In the genomic region with DNA sequence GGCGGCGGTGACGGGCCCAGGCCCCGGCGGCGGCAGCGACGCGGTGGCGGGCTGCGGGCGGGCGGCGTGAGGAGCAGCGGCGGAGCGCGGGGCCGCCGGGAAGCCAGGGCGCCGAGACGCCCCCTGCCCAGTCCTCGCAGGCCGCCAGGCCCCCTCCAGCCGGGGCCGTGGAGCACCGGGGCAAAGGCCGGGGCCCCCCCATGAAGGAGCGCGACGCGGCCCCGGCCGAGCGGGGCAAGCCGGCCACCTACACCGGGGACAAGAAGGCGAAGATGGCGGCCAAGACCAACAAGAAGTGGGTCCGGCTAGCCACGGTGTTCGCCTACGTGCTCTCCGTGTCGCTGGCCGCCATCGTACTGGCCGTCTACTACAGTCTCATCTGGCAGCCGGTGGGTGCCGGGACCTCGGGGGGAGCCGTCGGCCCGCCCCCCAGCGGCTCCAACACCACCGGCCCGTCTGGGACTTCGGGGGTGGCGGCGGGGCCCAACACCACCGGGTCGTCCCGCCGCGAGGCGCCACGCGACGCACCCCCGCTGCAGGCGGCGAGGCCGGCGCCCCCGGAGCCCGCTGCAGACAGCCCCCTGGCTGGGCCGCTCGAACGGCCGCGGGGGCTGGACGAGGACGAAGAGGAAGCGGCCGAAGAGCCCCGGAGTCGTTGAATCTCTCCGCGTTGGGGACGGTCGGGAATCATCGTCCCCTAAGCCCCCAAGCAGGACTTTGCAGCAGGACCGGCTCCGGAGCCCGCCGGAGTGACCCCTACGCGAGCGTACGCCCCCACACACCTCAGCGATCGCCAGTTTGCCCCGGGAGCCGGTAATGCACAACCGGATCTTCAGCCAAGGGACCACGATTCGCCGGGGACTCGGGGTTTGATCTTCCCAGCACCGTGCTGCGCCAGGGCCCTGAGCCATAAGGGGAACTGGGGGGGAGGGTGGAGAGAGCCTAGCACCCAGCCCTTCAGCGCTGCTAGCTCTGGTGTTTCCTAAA, we compare ENCODE assay signal across 8 mouse cellular contexts. TPM values are rescaled to one million over a fixed set of nuclear protein-coding genes. Genes with fewer than 3 reads are reported as not detected.
A peak's percentile ranks its signal among the peaks of the same experiment; 100 is the strongest.
DNase-seq lines count a peak whose midpoint lies in the region; ATAC-seq and TF ChIP-seq lines count a peak whose summit lies in the region.

No protein-coding gene starts in this region.

- H3K4me2 ChIP-seq in embryonic facial prominence, embryonic 14.5 days (ENCODE audit: low read depth, low read length) = peak overlapping the region; percentile 99
- peak overlapping the region; percentile 96 for H3K4me2 ChIP-seq in hindbrain, embryonic 12.5 days (replicated peaks)
- peak overlapping the region; percentile 97 for H3K4me2 ChIP-seq in neural tube, embryonic 11.5 days (ENCODE audit: low read depth)

- peak overlapping the region; percentile 83 for H3K9ac ChIP-seq in embryonic facial prominence, embryonic 14.5 days (ENCODE audit: low read depth, low read length)
- H3K9ac ChIP-seq in hindbrain, embryonic 12.5 days = peak overlapping the region; percentile 97
- peak overlapping the region; percentile 92 for H3K9ac ChIP-seq in liver, adult 2 months (ENCODE audit: low read depth, low read length)
- peak overlapping the region; percentile 90 for H3K9ac ChIP-seq in neural tube, embryonic 11.5 days (ENCODE audit: low read length)

- peaks cover 11% of the 10 kb centered on the region for H3K27me3 ChIP-seq in embryonic facial prominence, embryonic 14.5 days (replicated peaks; ENCODE audit: control insufficient read depth, insufficient read depth, low read length)
- peaks cover 21% of the 10 kb centered on the region for H3K27me3 ChIP-seq in hindbrain, embryonic 12.5 days
- H3K27me3 ChIP-seq in liver, adult 2 months (ENCODE audit: control insufficient read depth, insufficient read depth, low read length) = no peaks in the 10 kb centered on the region
- H3K27me3 ChIP-seq in neural tube, embryonic 11.5 days (ENCODE audit: control insufficient read depth, insufficient read depth, low read length) = peaks cover 8% of the 10 kb centered on the region

- H3K4me3 ChIP-seq in embryonic facial prominence, embryonic 14.5 days (ENCODE audit: low read depth, low read length) = peak overlapping the region; percentile 81
- H3K4me3 ChIP-seq in hindbrain, embryonic 12.5 days = peak overlapping the region; percentile 84
- H3K4me3 ChIP-seq in liver, adult 2 months (ENCODE audit: insufficient read depth, low read depth, low read length) = peak overlapping the region; percentile 99
- H3K4me3 ChIP-seq in neural tube, embryonic 11.5 days (ENCODE audit: low read depth, low read length) = peak overlapping the region; percentile 92

- 0% methylated on average over 41 of the region's 113 CpGs for WGBS in embryonic facial prominence, embryonic 14.5 days
- under 1% methylated on average over 105 of the region's 113 CpGs for WGBS in hindbrain, embryonic 12.5 days
- WGBS in liver, adult 2 months = 5% methylated on average over 112 of the region's 113 CpGs
- WGBS in neural tube, embryonic 11.5 days = under 1% methylated on average over 87 of the region's 113 CpGs

- TF ChIP-seq CTCF in liver, adult 2 months (IDR thresholded peaks at IDR 0.05; ENCODE audit: low read depth, low read length) = no peak

- no peaks in the 10 kb centered on the region for H3K9me3 ChIP-seq in embryonic facial prominence, embryonic 14.5 days (ENCODE audit: control insufficient read depth, low read length)
- no peaks in the 10 kb centered on the region for H3K9me3 ChIP-seq in hindbrain, embryonic 12.5 days (replicated peaks)
- no peaks in the 10 kb centered on the region for H3K9me3 ChIP-seq in neural tube, embryonic 11.5 days (ENCODE audit: control insufficient read depth, low read length)

- ATAC-seq in embryonic facial prominence, embryonic 14.5 days (ENCODE audit: low read depth) = peak; percentile 32
- ATAC-seq in hindbrain, embryonic 12.5 days (ENCODE audit: low FRiP score) = peak; percentile 46
- ATAC-seq in neural tube, embryonic 11.5 days (ENCODE audit: insufficient read depth, low FRiP score, low TSS enrichment) = peak; percentile 64

- H3K36me3 ChIP-seq in embryonic facial prominence, embryonic 14.5 days (ENCODE audit: control insufficient read depth, insufficient read depth, low read length) = peaks cover 5% of the 10 kb centered on the region; the same call in 1 of the 2 replicates
- H3K36me3 ChIP-seq in hindbrain, embryonic 12.5 days = no peaks in the 10 kb centered on the region
- H3K36me3 ChIP-seq in liver, adult 2 months (ENCODE audit: control insufficient read depth, insufficient read depth, low read length) = 0 out of 2 replicates have a peak, but pooled peaks cover 2% of the 10 kb centered on the region
- no peaks in the 10 kb centered on the region; the same call in 1 of the 2 replicates for H3K36me3 ChIP-seq in neural tube, embryonic 11.5 days (ENCODE audit: control insufficient read depth, insufficient read depth, low read length)

- TF ChIP-seq POLR2A in liver, adult 2 months (IDR thresholded peaks at IDR 0.05; ENCODE audit: extremely low read depth, insufficient read depth, low read length) = no peak

- peak; percentile 41 to 60 for DNase-seq in layer of hippocampus, postnatal 10 days (ENCODE audit: low spot score in 2 of 2)
- no peak for DNase-seq in layer of hippocampus, adult 9-10 months (ENCODE audit: low spot score)
- DNase-seq in ZHBTc4 (ENCODE audit: low read depth, low spot score) = peak; percentile 46
- no peak for DNase-seq in embryonic facial prominence, embryonic 14.5 days (ENCODE audit: low spot score)
- DNase-seq in liver, adult 2 months (ENCODE audit: extremely low read depth, low read depth, low spot score) = no peak
- peak; percentile 56 for DNase-seq in neural tube, embryonic 11.5 days (ENCODE audit: low spot score)
- DNase-seq in urinary bladder, postnatal 14 days (ENCODE audit: low spot score) = no peak

- no peak overlapping the region for H3K27ac ChIP-seq in embryonic facial prominence, embryonic 14.5 days (replicated peaks; ENCODE audit: low read depth, low read length)
- H3K27ac ChIP-seq in hindbrain, embryonic 12.5 days = peak overlapping the region; percentile 68; the same call in 1 of the 2 replicates
- peak overlapping the region; percentile 10 for H3K27ac ChIP-seq in liver, adult 2 months (replicated peaks; ENCODE audit: insufficient read depth, low read depth, low read length)
- peak overlapping the region; percentile 49; the same call in 1 of the 2 replicates for H3K27ac ChIP-seq in neural tube, embryonic 11.5 days (ENCODE audit: low read depth, low read length)

- 0 out of 2 replicates have a peak, but pooled peaks cover 8% of the 10 kb centered on the region for H3K79me2 ChIP-seq in liver, adult 2 months (ENCODE audit: control insufficient read depth, insufficient read depth, low read length)

- H3K4me1 ChIP-seq in embryonic facial prominence, embryonic 14.5 days (ENCODE audit: control insufficient read depth, insufficient read depth, low read length) = peaks cover 31% of the 10 kb centered on the region
- peaks cover 44% of the 10 kb centered on the region for H3K4me1 ChIP-seq in hindbrain, embryonic 12.5 days
- H3K4me1 ChIP-seq in liver, adult 2 months (ENCODE audit: control insufficient read depth, insufficient read depth, low read length) = peaks cover 7% of the 10 kb centered on the region; the same call in 1 of the 2 replicates
- H3K4me1 ChIP-seq in neural tube, embryonic 11.5 days (ENCODE audit: control insufficient read depth, insufficient read depth, low read length) = peaks cover 24% of the 10 kb centered on the region

RNA-seq across cellular contexts. Expression of a gene that starts 0.7 kb away (rescaled TPM):
- 10 to 100 TPM; 31.7 to 33.4 TPM for total RNA-seq in layer of hippocampus, postnatal 10 days (2021)
- 19.1 and 20.7 TPM in 2 replicates for polyA plus RNA-seq in embryonic facial prominence, embryonic 14.5 days (2014; fragmentation: Nextera tagmentation; extraction: Ambion mirVana)
- 24.2 and 25.1 TPM in 2 replicates for polyA plus RNA-seq in hindbrain, embryonic 12.5 days (2016; fragmentation: Nextera tagmentation; extraction: Ambion mirVana)
- 4.4 and 5.4 TPM in 2 replicates for total RNA-seq in liver, adult 2 months (2014; rRNA removed)
- 4.7 TPM in 2 replicates for polyA plus RNA-seq in liver, adult 2 months (2012; rRNA removed)
- polyA plus RNA-seq in neural tube, embryonic 11.5 days (2014; fragmentation: Nextera tagmentation; extraction: Ambion mirVana) = 28.5 and 29.2 TPM in 2 replicates

RNA-seq across cellular contexts. Expression of a gene that starts 16.3 kb away (rescaled TPM):
- total RNA-seq in layer of hippocampus, postnatal 10 days (2021) = 1 to 10 TPM; 2.4 to 2.6 TPM
- 0.96 and 1.0 TPM in 2 replicates for polyA plus RNA-seq in embryonic facial prominence, embryonic 14.5 days (2014; fragmentation: Nextera tagmentation; extraction: Ambion mirVana)
- polyA plus RNA-seq in hindbrain, embryonic 12.5 days (2016; fragmentation: Nextera tagmentation; extraction: Ambion mirVana) = 1.3 and 1.7 TPM in 2 replicates
- total RNA-seq in liver, adult 2 months (2014; rRNA removed) = 1.1 and 1.9 TPM in 2 replicates
- 0.68 and 0.94 TPM in 2 replicates for polyA plus RNA-seq in liver, adult 2 months (2012; rRNA removed)
- polyA plus RNA-seq in neural tube, embryonic 11.5 days (2014; fragmentation: Nextera tagmentation; extraction: Ambion mirVana) = 0.90 and 0.96 TPM in 2 replicates

RNA-seq across cellular contexts. Expression of a gene that starts 18.0 kb away (rescaled TPM):
- total RNA-seq in layer of hippocampus, postnatal 10 days (2021) = 1 to 10 TPM; 2.1 to 2.9 TPM
- 0.85 and 1.2 TPM in 2 replicates for polyA plus RNA-seq in embryonic facial prominence, embryonic 14.5 days (2014; fragmentation: Nextera tagmentation; extraction: Ambion mirVana)
- polyA plus RNA-seq in hindbrain, embryonic 12.5 days (2016; fragmentation: Nextera tagmentation; extraction: Ambion mirVana) = 0.44 and 0.59 TPM in 2 replicates
- total RNA-seq in liver, adult 2 months (2014; rRNA removed) = 1.2 and 1.7 TPM in 2 replicates
- polyA plus RNA-seq in liver, adult 2 months (2012; rRNA removed) = 0.68 and 0.80 TPM in 2 replicates
- 0.24 and 0.39 TPM in 2 replicates for polyA plus RNA-seq in neural tube, embryonic 11.5 days (2014; fragmentation: Nextera tagmentation; extraction: Ambion mirVana)

RNA-seq across cellular contexts. Expression of a gene that starts 26.4 kb away (rescaled TPM):
- not detected for total RNA-seq in layer of hippocampus, postnatal 10 days (2021)
- polyA plus RNA-seq in embryonic facial prominence, embryonic 14.5 days (2014; fragmentation: Nextera tagmentation; extraction: Ambion mirVana) = 0.35 TPM in 1 of 2 replicates, not detected in the other
- not detected in 2 replicates for polyA plus RNA-seq in hindbrain, embryonic 12.5 days (2016; fragmentation: Nextera tagmentation; extraction: Ambion mirVana)
- total RNA-seq in liver, adult 2 months (2014; rRNA removed) = not detected in 2 replicates
- polyA plus RNA-seq in liver, adult 2 months (2012; rRNA removed) = 1.0 and 1.6 TPM in 2 replicates
- polyA plus RNA-seq in neural tube, embryonic 11.5 days (2014; fragmentation: Nextera tagmentation; extraction: Ambion mirVana) = not detected in 2 replicates

RNA-seq across cellular contexts. Expression of a gene that starts 33.3 kb away (rescaled TPM):
- 100 to 1,000 TPM; 191 to 195 TPM for total RNA-seq in layer of hippocampus, postnatal 10 days (2021)
- polyA plus RNA-seq in embryonic facial prominence, embryonic 14.5 days (2014; fragmentation: Nextera tagmentation; extraction: Ambion mirVana) = 1.4 and 2.3 TPM in 2 replicates
- 20.9 and 23.9 TPM in 2 replicates for polyA plus RNA-seq in hindbrain, embryonic 12.5 days (2016; fragmentation: Nextera tagmentation; extraction: Ambion mirVana)
- total RNA-seq in liver, adult 2 months (2014; rRNA removed) = 1.0 and 1.3 TPM in 2 replicates
- 1.3 and 1.5 TPM in 2 replicates for polyA plus RNA-seq in liver, adult 2 months (2012; rRNA removed)
- polyA plus RNA-seq in neural tube, embryonic 11.5 days (2014; fragmentation: Nextera tagmentation; extraction: Ambion mirVana) = 10.9 and 12.6 TPM in 2 replicates

Comparison
In these comparisons a context has a peak if more than half of its experiments do, and no peak if none do; other contexts are left out.
1. DNase-seq: peak in layer of hippocampus, postnatal 10 days (2 of 2), ZHBTc4 (single experiment) and neural tube, embryonic 11.5 days (single experiment); none in layer of hippocampus, adult 9-10 months (single experiment), embryonic facial prominence, embryonic 14.5 days (single experiment), liver, adult 2 months (single experiment) and urinary bladder, postnatal 14 days (single experiment).
2. Peak in every context shown above with its lines, with median percentiles within 50 percentile points of each other: ATAC-seq, H3K4me2 ChIP-seq, H3K4me3 ChIP-seq and H3K9ac ChIP-seq.